Mouse (Mus musculus) CD8-positive naive resting alpha-beta T cell, adult 57 days (primary cell): ENCODE data around the gene Cacng2. TPM values are rescaled to one million over a fixed set of nuclear protein-coding genes. Genes with fewer than 3 reads are reported as not detected.

ENCODE experiments used
- total RNA-seq: library from RNA; stranded (reverse); gene quantifications from one replicate; pipeline ENCODE4 v1.2.4, GENCODE M21; 2023

Gene Cacng2
- total RNA-seq = not detected

GRCm38 (mm10) chr15:78119704-78120103 lies at the start of gene Cacng2:
Cacng2 (minus strand) TSS chr15:78120028.

DNA sequence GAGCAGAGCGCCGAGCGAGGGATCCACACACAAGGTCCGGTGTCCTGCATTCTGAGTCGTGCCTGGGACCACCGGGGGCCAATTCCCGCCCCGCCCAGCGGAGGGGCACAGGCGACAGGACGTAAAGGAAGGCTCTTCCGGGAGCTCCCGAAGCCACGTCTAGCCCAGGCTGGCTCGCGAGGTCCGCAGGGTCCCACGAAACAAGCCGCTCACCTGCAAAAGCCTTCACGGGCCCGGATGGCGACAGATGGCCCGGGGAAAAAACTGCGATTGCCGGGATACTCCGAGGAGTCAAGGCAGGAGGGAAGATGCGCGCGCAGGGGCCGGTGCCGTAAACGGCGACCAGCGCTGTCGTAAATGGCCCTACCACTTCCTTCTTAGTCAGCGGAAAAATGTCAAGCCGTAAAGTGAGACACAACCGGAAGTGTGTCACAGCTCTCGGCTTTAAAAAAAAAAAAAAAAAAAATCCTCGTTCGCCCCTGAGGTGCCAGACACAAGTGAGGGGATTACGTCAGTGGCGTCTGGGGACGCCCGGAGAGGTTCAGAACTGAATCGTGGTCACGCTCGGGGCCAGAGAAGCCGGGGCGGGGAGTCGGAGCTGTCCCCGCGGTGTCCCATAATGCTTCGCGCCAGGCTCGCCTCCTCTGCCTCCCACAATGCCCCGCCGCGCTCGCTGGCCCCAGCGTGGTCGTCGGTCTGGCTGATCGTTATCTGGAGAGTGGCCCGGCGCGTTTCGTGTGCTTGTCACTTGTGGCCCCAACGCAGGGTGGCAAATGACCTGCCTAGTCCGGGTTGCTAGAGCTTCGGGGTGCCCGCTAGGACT lies 149.1 kb downstream of the Cacng2 start, which contains the start of gene Eif3d:
TSS of gene Eif3d (minus strand) at position 344 of the 823 bp plus-strand sequence.

DNA sequence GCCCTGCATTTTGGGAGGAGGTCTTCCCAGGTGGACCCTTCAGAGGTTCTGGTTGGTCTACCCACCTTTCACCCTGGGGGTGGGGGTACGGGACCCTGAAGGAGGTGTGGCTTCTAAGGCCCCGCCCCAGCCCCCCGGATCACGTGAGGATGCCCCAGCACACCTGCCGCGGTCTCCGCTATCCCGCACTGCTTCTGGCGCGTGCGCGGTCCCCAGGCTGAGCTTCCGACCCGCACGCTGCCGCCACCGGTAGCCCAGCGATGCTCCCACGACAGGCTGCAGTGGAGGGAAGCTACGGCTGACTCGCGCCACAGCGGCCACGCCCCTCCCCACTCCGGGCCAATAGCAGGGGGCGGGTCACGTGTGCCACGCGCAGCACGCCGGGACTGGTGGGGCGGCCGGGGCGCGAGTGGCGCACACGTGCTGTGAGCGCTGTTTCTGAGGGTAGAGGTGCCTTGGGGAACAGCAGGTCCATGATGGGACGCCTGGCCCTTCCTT lies 163.4 kb downstream of the Cacng2 start, which contains the start of gene Foxred2:
TSS of gene Foxred2 (minus strand) at position 319 of the 498 bp plus-strand sequence.

Other genes starting within 250 kb of the Cacng2 start
- gene Txn2, start 191.0 kb downstream of the Cacng2 start, total RNA-seq = 92.2 TPM
- gene Foxred2, start 163.3 kb downstream of the Cacng2 start, total RNA-seq = 3.3 TPM
- 170 TPM for gene Eif3d, start 149.2 kb downstream of the Cacng2 start, total RNA-seq
- 19.6 TPM for gene Ift27, start 54.1 kb upstream of the Cacng2 start, total RNA-seq
- not detected for gene Pvalb, start 86.4 kb upstream of the Cacng2 start, total RNA-seq
- 45.6 TPM for gene Ncf4, start 124.8 kb upstream of the Cacng2 start, total RNA-seq
- gene Csf2rb2, start 185.7 kb upstream of the Cacng2 start, total RNA-seq = 1.5 TPM
- gene Csf2rb, start 205.7 kb upstream of the Cacng2 start, total RNA-seq = 3.3 TPM